Comparison of ENCODE assay signal across 7 mouse cellular contexts in the genomic region with DNA sequence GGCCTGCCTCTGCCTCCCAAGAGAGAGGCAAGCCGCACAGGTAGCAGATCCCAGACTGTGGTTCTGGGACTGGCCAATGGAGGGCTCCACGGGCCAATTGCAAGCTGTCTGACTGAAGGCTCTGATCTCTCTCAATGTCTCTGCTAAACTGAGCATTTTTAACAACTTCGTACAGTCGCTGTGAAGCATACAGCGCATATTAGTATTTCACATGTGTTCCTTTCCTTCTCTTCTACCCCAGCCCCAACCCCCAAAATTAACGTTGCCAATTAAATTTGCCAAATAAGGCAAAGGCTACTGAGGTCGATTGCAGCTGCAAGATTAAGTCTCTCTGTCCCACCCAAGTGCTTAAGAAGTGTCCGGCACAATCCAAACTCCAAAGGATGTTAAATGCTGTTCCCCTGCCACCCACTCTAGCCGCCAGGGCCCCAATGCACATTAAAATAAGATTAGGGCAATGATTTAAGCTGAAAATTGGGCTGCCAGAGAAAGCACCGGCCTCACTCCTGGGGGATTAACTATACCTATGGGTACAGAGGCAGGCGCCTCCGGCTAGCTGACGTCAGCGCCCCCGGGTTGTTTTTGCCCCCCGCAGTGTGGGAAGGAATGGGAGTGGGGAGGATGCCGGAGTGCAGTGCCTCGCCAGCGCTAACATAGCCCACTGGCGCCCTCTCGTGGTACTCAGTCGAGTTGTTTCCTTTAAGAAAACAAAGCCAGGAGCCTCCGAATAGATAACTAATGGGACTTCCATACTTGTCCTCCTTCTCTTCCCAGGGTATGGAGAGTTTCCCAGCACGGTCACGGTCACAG.
A peak's percentile ranks its signal among the peaks of the same experiment; 100 is the strongest.
DNase-seq lines count a peak whose midpoint lies in the region; ATAC-seq lines count a peak whose summit lies in the region.

No protein-coding gene starts in this region.

- H3K4me3 ChIP-seq in embryonic facial prominence, embryonic 11.5 days (ENCODE audit: low read depth, low read length), result peak overlapping the region; percentile 13; the same call in 1 of the 2 replicates
- peak overlapping the region; percentile 29 for H3K4me3 ChIP-seq in limb, embryonic 12.5 days (replicated peaks)
- peak overlapping the region; percentile 36 for H3K4me3 ChIP-seq in midbrain, embryonic 15.5 days

- WGBS in embryonic facial prominence, embryonic 11.5 days, result 17% methylated on average over 25 of the region's 25 CpGs
- 12% methylated on average over 25 of the region's 25 CpGs for WGBS in limb, embryonic 12.5 days
- 15% methylated on average over 25 of the region's 25 CpGs for WGBS in midbrain, embryonic 15.5 days

- H3K36me3 ChIP-seq in embryonic facial prominence, embryonic 11.5 days (replicated peaks; ENCODE audit: control insufficient read depth, insufficient read depth, low read depth, low read length), result no peaks in the 10 kb centered on the region
- no peaks in the 10 kb centered on the region for H3K36me3 ChIP-seq in limb, embryonic 12.5 days
- no peaks in the 10 kb centered on the region for H3K36me3 ChIP-seq in midbrain, embryonic 15.5 days (replicated peaks)

- H3K4me2 ChIP-seq in embryonic facial prominence, embryonic 11.5 days (ENCODE audit: low read depth, low read length), result peak overlapping the region; percentile 31; the same call in 1 of the 2 replicates
- H3K4me2 ChIP-seq in limb, embryonic 12.5 days, result peak overlapping the region; percentile 52
- H3K4me2 ChIP-seq in midbrain, embryonic 15.5 days, result peak overlapping the region; percentile 58

- no peak overlapping the region; the same call in 1 of the 2 replicates for H3K9ac ChIP-seq in embryonic facial prominence, embryonic 11.5 days (replicated peaks; ENCODE audit: low read length)
- H3K9ac ChIP-seq in limb, embryonic 12.5 days (replicated peaks), result no peak overlapping the region
- peak overlapping the region; percentile 37 for H3K9ac ChIP-seq in midbrain, embryonic 15.5 days

- H3K4me1 ChIP-seq in embryonic facial prominence, embryonic 11.5 days (ENCODE audit: control insufficient read depth, insufficient read depth, low read length), result no peaks in the 10 kb centered on the region
- peaks cover 15% of the 10 kb centered on the region for H3K4me1 ChIP-seq in limb, embryonic 12.5 days (replicated peaks)
- peaks cover 10% of the 10 kb centered on the region for H3K4me1 ChIP-seq in midbrain, embryonic 15.5 days

- H3K27me3 ChIP-seq in embryonic facial prominence, embryonic 11.5 days (ENCODE audit: control insufficient read depth, insufficient read depth, low read length), result no peaks in the 10 kb centered on the region
- no peaks in the 10 kb centered on the region for H3K27me3 ChIP-seq in limb, embryonic 12.5 days
- no peaks in the 10 kb centered on the region for H3K27me3 ChIP-seq in midbrain, embryonic 15.5 days (replicated peaks)

- peak; percentile 92 for ATAC-seq in embryonic facial prominence, embryonic 11.5 days (replicated peaks; ENCODE audit: insufficient number of reproducible peaks, low FRiP score, low TSS enrichment, low read depth)
- ATAC-seq in limb, embryonic 12.5 days (ENCODE audit: insufficient number of reproducible peaks, insufficient read depth, low FRiP score, low TSS enrichment, low read depth), result peak; percentile 85
- peak; percentile 94 for ATAC-seq in midbrain, embryonic 15.5 days (replicated peaks)

- peak; percentile 86 for DNase-seq in adrenal gland, postnatal 14 days
- DNase-seq in embryonic facial prominence, embryonic 11.5 days (ENCODE audit: low spot score), result peak; percentile 92
- DNase-seq in heart, adult 8-10 months (ENCODE audit: low spot score), result peak; percentile 70
- peak; percentile 61 to 78 for DNase-seq in kidney, adult 8-10 months
- DNase-seq in spleen, postnatal 10 days (ENCODE audit: low spot score in 2 of 2), result peak; percentile 30 to 72

- no peaks in the 10 kb centered on the region for H3K9me3 ChIP-seq in embryonic facial prominence, embryonic 11.5 days (replicated peaks; ENCODE audit: control insufficient read depth, low read length)
- H3K9me3 ChIP-seq in limb, embryonic 12.5 days, result no peaks in the 10 kb centered on the region
- H3K9me3 ChIP-seq in midbrain, embryonic 15.5 days, result no peaks in the 10 kb centered on the region

- no peak overlapping the region for H3K27ac ChIP-seq in embryonic facial prominence, embryonic 11.5 days (replicated peaks; ENCODE audit: low read depth, low read length)
- peak overlapping the region; percentile 70 for H3K27ac ChIP-seq in limb, embryonic 12.5 days
- H3K27ac ChIP-seq in midbrain, embryonic 15.5 days, result peak overlapping the region; percentile 75
